Mouse (Mus musculus) heart, postnatal 0 days (tissue): Measurements from ENCODE around the gene Cyfip2. TPM values are rescaled to one million over a fixed set of nuclear protein-coding genes. Genes with fewer than 3 reads are reported as not detected.
A peak's percentile ranks its signal among the peaks of the same experiment; 100 is the strongest.

Experiments used
- ATAC-seq: fragments of 200-750 bp; cut with Nextera tagmentation; 2 replicates; pipeline ENCODE4 v1.8.0; 2017; ENCODE audit warnings: low read depth, moderate number of reproducible peaks, moderate library complexity; ENCODE audit not compliant: insufficient read depth
- DNase-seq: peaks from one replicate; pipeline ENCODE4 v3.0.0-alpha.2; 2016; ENCODE audit warnings: low spot score
- H3K27ac ChIP-seq: fragments of 300-500 bp; sonication (generic); 2 replicates; pipeline ENCODE4 v1.5.1; 2014; ENCODE audit warnings: low read depth, mild to moderate bottlenecking
- H3K27me3 ChIP-seq: fragments of 300-500 bp; sonication (generic); 2 replicates; pipeline ENCODE4 v1.6.1; 2014; ENCODE audit warnings: low read length, mixed read lengths; ENCODE audit not compliant: control insufficient read depth, insufficient read depth
- H3K36me3 ChIP-seq: fragments of 300-500 bp; sonication (generic); replicated peaks from 2 replicates; pipeline ENCODE4 v1.6.1; 2014; ENCODE audit warnings: low read length, mixed read lengths; ENCODE audit not compliant: control insufficient read depth, insufficient read depth
- H3K4me1 ChIP-seq: fragments of 300-500 bp; sonication (generic); 2 replicates; pipeline ENCODE4 v1.6.1; 2014; ENCODE audit warnings: antibody characterized with exemption; ENCODE audit not compliant: control insufficient read depth, insufficient read depth
- H3K4me2 ChIP-seq: fragments of 300-500 bp; sonication (generic); 2 replicates; pipeline ENCODE4 v1.6.1; 2014; ENCODE audit warnings: low read depth, mild to moderate bottlenecking, low read length, moderate library complexity
- H3K4me3 ChIP-seq: fragments of 300-500 bp; sonication (generic); 2 replicates; pipeline ENCODE4 v1.5.1; 2014; ENCODE audit warnings: low read depth, low read length
- H3K9ac ChIP-seq: fragments of 300-500 bp; sonication (generic); replicated peaks from 2 replicates; pipeline ENCODE4 v1.6.1; 2014; ENCODE audit warnings: low read depth, low read length, mixed read lengths
- H3K9me3 ChIP-seq: fragments of 300-500 bp; sonication (generic); replicated peaks from 2 replicates; pipeline ENCODE4 v1.6.1; 2016; ENCODE audit warnings: low read length; ENCODE audit not compliant: control insufficient read depth
- CTCF ChIP-seq: IDR thresholded peaks from 2 replicates; pipeline ENCODE4 v1.5.1; 2016; ENCODE audit warnings: antibody characterized with exemption, control low read depth, low read depth
- EP300 ChIP-seq: IDR thresholded peaks from 2 replicates; pipeline ENCODE4 v1.6.1; 2016; ENCODE audit warnings: antibody characterized with exemption, low read depth
- WGBS: fragments of 180-500 bp; shearing (Covaris S2); extraction: QIAGEN DNeasy Blood & Tissue Kit; methylation state at CpG from one replicate; pipeline ENCODE4 v1.1.7; 2014; 5-methylcytosine and 5-hydroxymethylcytosine counted together
- polyA plus RNA-seq: library from polyadenylated mRNA; unstranded; fragments of >200 nt; fragmentation: Nextera tagmentation; extraction: Ambion mirVana; gene quantifications from 2 replicates; pipeline ENCODE4 v1.2.1, GENCODE M21; 2015
- total RNA-seq: library from RNA; depleted of rRNA; stranded (reverse); fragments of >200 nt; gene quantifications from 2 replicates; pipeline ENCODE4 v1.2.3, GENCODE M21; 2014; ENCODE audit warnings: low replicate concordance

The Cyfip2 gene
- total and polyA plus RNA-seq, 2 experiments from 2014 or later = 6.3 to 15.6 TPM

- Histone ChIP-seq H3K4me2 (no peak overlapping the region), H3K9me3 (no peaks in the 10 kb centered on the region), H3K36me3 (peaks cover 4% of the 10 kb centered on the region; the same call in 1 of the 2 replicates), H3K4me3 (no peak overlapping the region), H3K9ac (no peak overlapping the region), H3K4me1 (no peaks in the 10 kb centered on the region), H3K27ac (no peak overlapping the region), H3K27me3 (no peaks in the 10 kb centered on the region)
- no peak for TF ChIP-seq EP300
- TF ChIP-seq CTCF = no peak
- ATAC-seq (no peak), DNase-seq (no peak)
- 88% methylated on average over 6 of the region's 6 CpGs for WGBS
Observed at GRCm38 (mm10) chr11:46283800-46284199, 28.9 kb downstream of the Cyfip2 start.

- 86% methylated on average over 5 of the region's 5 CpGs for WGBS
- Histone ChIP-seq H3K27ac (no peak overlapping the region), H3K4me2 (no peak overlapping the region), H3K9me3 (no peaks in the 10 kb centered on the region), H3K9ac (no peak overlapping the region), H3K27me3 (no peaks in the 10 kb centered on the region), H3K4me3 (no peak overlapping the region), H3K36me3 (peaks cover 4% of the 10 kb centered on the region; the same call in 1 of the 2 replicates), H3K4me1 (no peaks in the 10 kb centered on the region)
- TF ChIP-seq CTCF = no peak
- no peak for TF ChIP-seq EP300
- ATAC-seq (no peak), DNase-seq (no peak)
Observed at GRCm38 (mm10) chr11:46282612-46283011, 30.0 kb downstream of the Cyfip2 start.

GRCm38 (mm10) chr11:46278709-46279108 lies 34.0 kb downstream of the Cyfip2 start:
- H3K4me3 ChIP-seq = no peak overlapping the region
- 0 out of 2 replicates have a peak, but pooled peaks cover 4% of the 10 kb centered on the region for H3K4me1 ChIP-seq
- no peak for ATAC-seq
- H3K9ac ChIP-seq = no peak overlapping the region
- no peaks in the 10 kb centered on the region for H3K27me3 ChIP-seq
- H3K9me3 ChIP-seq = no peaks in the 10 kb centered on the region
- H3K4me2 ChIP-seq = no peak overlapping the region
- no peak overlapping the region for H3K27ac ChIP-seq
- no peak for DNase-seq
- peaks cover 2% of the 10 kb centered on the region; the same call in 1 of the 2 replicates for H3K36me3 ChIP-seq
- WGBS = 96% methylated on average over 12 of the region's 12 CpGs
- TF ChIP-seq EP300 (no peak), CTCF (no peak)

- TF ChIP-seq EP300 (no peak), CTCF (no peak)
- no peak overlapping the region for H3K27ac ChIP-seq
- ATAC-seq (no peak), DNase-seq (no peak)
- H3K27me3 ChIP-seq = no peaks in the 10 kb centered on the region
- H3K4me3 ChIP-seq = no peak overlapping the region
- no peak overlapping the region for H3K4me2 ChIP-seq
- WGBS = 59% methylated on average over 5 of the region's 5 CpGs
- H3K9me3 ChIP-seq = no peaks in the 10 kb centered on the region
- H3K9ac ChIP-seq = no peak overlapping the region
- no peaks in the 10 kb centered on the region; the same call in 1 of the 2 replicates for H3K36me3 ChIP-seq
- H3K4me1 ChIP-seq = 0 out of 2 replicates have a peak, but pooled peaks cover 4% of the 10 kb centered on the region
Observed at GRCm38 (mm10) chr11:46278140-46278539, 34.5 kb downstream of the Cyfip2 start.

GRCm38 (mm10) chr11:46276778-46277177 lies 35.9 kb downstream of the Cyfip2 start:
- Histone ChIP-seq H3K4me2 (no peak overlapping the region), H3K9ac (no peak overlapping the region), H3K36me3 (peaks cover 2% of the 10 kb centered on the region; the same call in 1 of the 2 replicates), H3K9me3 (no peaks in the 10 kb centered on the region), H3K4me3 (no peak overlapping the region), H3K4me1 (0 out of 2 replicates have a peak, but pooled peaks cover 4% of the 10 kb centered on the region), H3K27me3 (no peaks in the 10 kb centered on the region), H3K27ac (no peak overlapping the region)
- DNase-seq (no peak), ATAC-seq (no peak)
- 35% methylated on average over 5 of the region's 5 CpGs for WGBS
- TF ChIP-seq EP300 = no peak
- peak; percentile 17 for TF ChIP-seq CTCF

GRCm38 (mm10) chr11:46276168-46276567 lies 36.5 kb downstream of the Cyfip2 start:
- H3K27me3 ChIP-seq = no peaks in the 10 kb centered on the region
- TF ChIP-seq EP300 = no peak
- no peak for TF ChIP-seq CTCF
- no peak for DNase-seq
- peak; percentile 45; the same call in 1 of the 2 replicates for ATAC-seq
- H3K4me1 ChIP-seq = 0 out of 2 replicates have a peak, but pooled peaks cover 4% of the 10 kb centered on the region
- WGBS = 66% methylated on average over 8 of the region's 8 CpGs
- no peaks in the 10 kb centered on the region for H3K9me3 ChIP-seq
- peak overlapping the region; percentile 47; the same call in 1 of the 2 replicates for H3K27ac ChIP-seq
- no peak overlapping the region for H3K4me3 ChIP-seq
- no peak overlapping the region for H3K9ac ChIP-seq
- H3K36me3 ChIP-seq = peaks cover 3% of the 10 kb centered on the region; the same call in 1 of the 2 replicates
- no peak overlapping the region for H3K4me2 ChIP-seq
